Mouse (Mus musculus): ENCODE data around the gene Aaas. TPM values are rescaled to one million over a fixed set of nuclear protein-coding genes. Genes with fewer than 3 reads are reported as not detected.

Aaas gene
- polyA plus RNA-seq, 1 experiment from 2014 or later, result 128 TPM

DNA sequence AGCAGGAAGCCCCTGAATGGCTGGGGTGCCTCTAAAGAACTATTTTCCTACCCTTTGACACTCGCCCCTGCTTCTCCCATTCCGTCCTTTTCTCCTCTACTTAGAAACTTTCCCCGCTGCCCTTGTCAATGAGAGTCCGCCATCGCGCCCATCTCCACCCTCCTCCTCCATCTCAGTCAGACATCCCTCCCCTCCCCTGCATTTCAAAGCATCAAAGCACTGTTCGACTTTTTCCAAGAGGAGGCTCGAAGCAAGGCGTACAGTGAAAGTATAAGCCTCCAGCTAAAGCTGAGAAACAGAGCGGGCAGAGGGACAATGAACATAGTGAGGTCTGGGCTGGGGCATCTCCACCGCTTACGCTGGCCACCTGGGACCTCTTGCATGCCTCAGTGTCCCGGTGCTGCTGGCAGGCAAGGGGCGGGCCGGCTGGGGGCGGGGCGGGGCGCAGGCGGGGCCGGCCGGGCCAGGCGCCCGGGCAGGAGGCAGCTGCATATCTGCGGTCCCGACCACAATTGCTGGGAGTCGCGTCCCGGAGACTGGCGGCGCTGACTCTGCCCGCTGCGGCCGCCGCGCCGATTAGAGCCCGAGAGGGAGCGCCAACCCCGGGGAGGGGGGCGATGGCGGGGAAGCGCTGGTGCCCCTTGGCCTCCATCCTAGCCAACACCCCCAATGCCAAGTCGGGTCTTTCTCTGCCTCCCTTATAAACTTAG, 26.0 kb upstream of the Aaas start:
- H3K9me3 ChIP-seq (replicated peaks), result no peaks in the 10 kb centered on the region
- H3K4me3 ChIP-seq, result peak overlapping the region; percentile 72
- H3K4me1 ChIP-seq, result peaks cover 23% of the 10 kb centered on the region
- peaks cover 49% of the 10 kb centered on the region for H3K27me3 ChIP-seq (ENCODE audit: low read depth, poor library complexity, severe bottlenecking)
- DNase-seq (ENCODE audit: low spot score), result peak; percentile 76
- WGBS, result under 1% methylated on average over 43 of the region's 43 CpGs
- H3K27ac ChIP-seq (replicated peaks), result peak overlapping the region; percentile 79
- no peaks in the 10 kb centered on the region for H3K36me3 ChIP-seq

DNA sequence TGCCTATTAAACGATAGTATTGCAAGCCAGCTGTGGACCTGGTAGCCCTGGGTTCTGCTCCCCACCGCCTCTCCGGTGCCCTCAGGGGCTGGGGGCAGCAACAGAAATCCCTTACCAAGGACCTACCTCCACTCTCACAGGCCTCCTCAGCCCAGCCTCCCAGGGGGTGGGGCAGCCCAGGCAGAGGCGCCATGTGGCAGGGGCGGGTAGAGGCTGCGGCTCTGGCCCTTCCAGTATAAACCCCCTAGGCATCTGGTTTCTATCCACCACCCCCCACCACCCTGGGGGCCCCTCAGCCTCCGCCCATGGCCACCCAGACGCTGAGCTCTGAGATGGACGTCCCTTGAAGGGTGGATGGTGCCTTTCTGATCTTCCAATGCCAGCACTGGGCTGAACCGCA, 20.2 kb upstream of the Aaas start:
- peaks cover 83% of the 10 kb centered on the region for H3K27me3 ChIP-seq (ENCODE audit: low read depth, poor library complexity, severe bottlenecking)
- DNase-seq (ENCODE audit: low spot score), result no peak
- H3K36me3 ChIP-seq, result no peaks in the 10 kb centered on the region
- H3K4me3 ChIP-seq, result no peak overlapping the region; the same call in 1 of the 2 replicates
- whole genome bisulfite sequencing, result 9% methylated on average over 10 of the region's 10 CpGs
- H3K4me1 ChIP-seq, result peaks cover 30% of the 10 kb centered on the region
- peak overlapping the region; percentile 53; the same call in 1 of the 2 replicates for H3K27ac ChIP-seq (replicated peaks)
- no peaks in the 10 kb centered on the region for H3K9me3 ChIP-seq (replicated peaks)

DNA sequence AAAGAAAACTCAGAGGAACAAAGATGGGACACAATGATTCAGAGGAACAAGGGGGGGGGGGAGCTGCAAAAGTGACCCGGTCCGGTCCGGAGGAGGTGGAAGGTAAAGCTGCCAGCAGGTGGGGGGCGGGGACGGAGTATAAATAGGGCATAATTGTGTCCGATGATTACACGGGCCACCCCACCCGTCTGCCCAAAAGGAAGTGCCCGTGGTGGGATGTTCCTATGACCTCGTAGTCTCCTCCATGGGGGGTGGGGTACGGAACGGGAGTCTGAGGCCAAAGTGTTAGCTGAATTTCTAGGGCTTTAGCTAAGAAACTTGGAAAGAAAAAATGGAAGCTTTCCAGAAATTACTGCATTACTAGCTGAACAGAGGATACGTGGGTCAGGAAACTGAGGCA, 19.4 kb upstream of the Aaas start:
- Histone ChIP-seq H3K27me3 (ENCODE audit: low read depth, poor library complexity, severe bottlenecking) (peaks cover 83% of the 10 kb centered on the region), H3K4me3 (no peak overlapping the region), H3K9me3 (replicated peaks) (no peaks in the 10 kb centered on the region), H3K27ac (replicated peaks) (no peak overlapping the region), H3K4me1 (peaks cover 37% of the 10 kb centered on the region), H3K36me3 (no peaks in the 10 kb centered on the region)
- 12% methylated on average over 13 of the region's 13 CpGs for WGBS
- DNase-seq (ENCODE audit: low spot score), result no peak

DNA sequence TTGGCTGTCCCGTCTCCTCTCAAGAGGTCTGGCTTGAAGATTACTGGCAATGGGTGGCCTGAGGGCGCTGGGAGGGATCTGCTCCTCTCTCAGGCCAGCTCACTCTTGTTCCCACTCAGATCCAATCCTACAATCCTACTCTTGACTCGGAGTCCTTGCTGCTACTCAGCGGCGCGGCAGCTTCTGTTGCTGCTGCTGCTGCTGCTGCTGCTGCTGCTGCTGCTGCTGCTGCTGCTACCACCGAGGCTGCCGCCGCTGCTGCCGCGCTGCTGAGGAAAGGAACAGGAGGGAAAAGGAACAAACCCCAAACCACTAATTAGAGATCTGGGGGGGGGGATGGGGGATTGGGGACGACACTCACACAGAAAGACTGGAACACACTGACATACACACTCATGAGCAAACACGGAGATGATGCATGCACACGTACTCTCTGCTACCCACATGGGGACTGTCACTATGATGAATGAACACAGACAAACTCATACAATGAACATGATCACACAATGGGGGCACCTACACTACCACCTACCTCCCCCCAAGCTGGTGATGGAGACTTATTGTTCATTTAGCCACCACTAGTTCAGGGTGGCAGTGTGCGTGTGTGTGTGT, 16.3 kb upstream of the Aaas start, which contains the start of gene Sp7:
Gene Sp7, minus strand, starts transcription at position 450 of the 612 bp plus-strand sequence.
- Histone ChIP-seq H3K4me3 (peak within 1 kb of the TSS; percentile 47), H3K9me3 (replicated peaks) (no peaks in the 10 kb centered on the region), H3K4me1 (peaks cover 48% of the 10 kb centered on the region), H3K27ac (replicated peaks) (peak within 1 kb of the TSS; percentile 50), H3K36me3 (no peaks in the 10 kb centered on the region), H3K27me3 (ENCODE audit: low read depth, poor library complexity, severe bottlenecking) (peaks cover 99% of the 10 kb centered on the region)
- peak; percentile 51 for DNase-seq (ENCODE audit: low spot score)
- 6% methylated on average over 15 of the region's 15 CpGs for WGBS

DNA sequence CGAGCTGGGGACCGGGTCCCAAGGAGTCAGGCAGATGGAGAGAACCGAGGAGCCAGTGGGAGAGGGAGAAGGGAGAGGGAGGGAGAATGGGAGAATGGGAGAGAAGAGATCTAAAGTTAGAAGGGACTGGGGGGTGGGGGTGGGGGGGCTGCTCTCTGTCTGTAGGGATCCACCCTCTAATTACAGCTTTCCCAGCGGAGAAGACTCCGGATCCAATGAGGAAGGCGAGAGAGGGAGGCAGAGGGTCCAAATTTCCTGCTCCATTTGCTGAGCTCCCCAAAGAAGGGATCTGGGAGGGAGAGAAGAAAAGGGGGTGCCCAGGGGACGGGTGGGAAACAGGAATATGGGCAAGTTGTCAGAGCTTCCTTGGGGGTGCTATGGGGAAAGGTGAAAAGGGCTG, 15.7 kb upstream of the Aaas start:
- H3K4me1 ChIP-seq, result peaks cover 48% of the 10 kb centered on the region
- H3K27ac ChIP-seq (replicated peaks), result peak overlapping the region; percentile 50
- peaks cover 97% of the 10 kb centered on the region for H3K27me3 ChIP-seq (ENCODE audit: low read depth, poor library complexity, severe bottlenecking)
- H3K4me3 ChIP-seq, result peak overlapping the region; percentile 47
- 3% methylated on average over 7 of the region's 7 CpGs for WGBS
- no peak for DNase-seq (ENCODE audit: low spot score)
- no peaks in the 10 kb centered on the region for H3K36me3 ChIP-seq
- no peaks in the 10 kb centered on the region for H3K9me3 ChIP-seq (replicated peaks)

DNA sequence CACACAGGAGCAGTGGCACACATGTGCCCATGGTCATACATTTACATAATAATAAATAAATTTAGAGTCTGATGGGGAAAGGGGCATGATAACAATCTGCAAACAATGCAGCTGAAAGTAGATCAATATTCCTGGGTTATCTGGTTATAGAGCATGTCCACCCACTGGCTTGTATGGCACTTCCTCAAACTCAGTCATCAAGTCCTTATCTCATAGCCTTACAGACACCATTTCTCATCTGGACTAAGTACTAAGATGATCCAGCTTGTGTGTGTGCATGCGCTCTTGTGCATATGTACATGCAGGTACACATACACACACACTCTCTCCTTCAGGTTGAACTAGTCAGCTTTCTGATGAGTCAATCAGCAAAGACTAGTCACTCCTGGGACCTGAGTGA, 14.1 kb upstream of the Aaas start:
- Histone ChIP-seq H3K9me3 (replicated peaks) (no peaks in the 10 kb centered on the region), H3K27me3 (ENCODE audit: low read depth, poor library complexity, severe bottlenecking) (peaks cover 91% of the 10 kb centered on the region), H3K4me3 (no peak overlapping the region), H3K4me1 (peaks cover 33% of the 10 kb centered on the region), H3K27ac (replicated peaks) (no peak overlapping the region), H3K36me3 (no peaks in the 10 kb centered on the region)
- no peak for DNase-seq (ENCODE audit: low spot score)
- 85% methylated on average over 1 of the region's 1 CpGs for WGBS

DNA sequence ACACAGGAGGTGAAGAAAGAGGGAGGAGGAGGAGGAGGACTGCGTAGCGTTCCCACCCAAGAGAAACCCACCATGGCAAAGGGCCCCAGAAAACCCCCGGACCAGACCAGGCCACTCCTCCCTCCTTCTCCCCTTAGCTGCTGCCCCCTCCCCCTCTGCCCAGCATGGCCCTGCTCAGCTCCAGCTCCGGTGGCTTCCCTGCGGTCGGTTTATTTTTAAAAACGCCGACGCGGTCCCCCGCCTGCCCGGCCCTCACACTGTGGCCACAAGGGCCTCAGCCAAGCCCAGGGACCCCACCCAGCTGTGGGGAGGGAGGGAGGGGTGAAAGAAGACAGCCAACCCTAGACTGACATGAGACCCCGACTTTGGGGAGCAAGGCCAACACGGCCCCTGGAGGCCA, 12.1 kb upstream of the Aaas start:
- H3K4me3 ChIP-seq, result peak overlapping the region; percentile 39
- no peaks in the 10 kb centered on the region for H3K36me3 ChIP-seq
- H3K27ac ChIP-seq (replicated peaks), result peak overlapping the region; percentile 73
- H3K4me1 ChIP-seq, result peaks cover 52% of the 10 kb centered on the region
- no peaks in the 10 kb centered on the region for H3K9me3 ChIP-seq (replicated peaks)
- 14% methylated on average over 14 of the region's 14 CpGs for WGBS
- DNase-seq (ENCODE audit: low spot score), result peak; percentile 45
- H3K27me3 ChIP-seq (ENCODE audit: low read depth, poor library complexity, severe bottlenecking), result peaks cover 92% of the 10 kb centered on the region

DNA sequence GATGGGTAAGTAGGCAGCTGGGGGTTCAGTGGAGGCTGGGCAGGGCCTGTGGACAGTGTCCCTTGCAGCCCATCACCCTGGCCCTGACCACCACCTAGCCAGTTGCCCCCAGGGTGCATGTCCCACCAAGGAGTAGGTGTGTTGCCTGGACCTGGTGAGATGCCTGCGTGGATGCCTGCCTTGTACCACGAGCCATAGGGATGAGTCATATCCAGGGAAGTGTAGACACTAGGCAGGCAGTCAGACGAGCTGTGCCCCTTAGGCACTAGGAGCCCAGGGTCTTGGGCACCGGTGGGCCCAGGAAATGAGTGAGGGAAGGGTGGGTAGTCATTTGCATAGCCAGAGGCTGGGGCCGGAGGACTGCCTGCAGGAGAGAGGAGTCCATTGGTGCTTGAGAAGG, 8.3 kb upstream of the Aaas start:
- 31% methylated on average over 5 of the region's 5 CpGs for WGBS
- DNase-seq (ENCODE audit: low spot score), result no peak
- peaks cover 61% of the 10 kb centered on the region for H3K4me1 ChIP-seq

DNA sequence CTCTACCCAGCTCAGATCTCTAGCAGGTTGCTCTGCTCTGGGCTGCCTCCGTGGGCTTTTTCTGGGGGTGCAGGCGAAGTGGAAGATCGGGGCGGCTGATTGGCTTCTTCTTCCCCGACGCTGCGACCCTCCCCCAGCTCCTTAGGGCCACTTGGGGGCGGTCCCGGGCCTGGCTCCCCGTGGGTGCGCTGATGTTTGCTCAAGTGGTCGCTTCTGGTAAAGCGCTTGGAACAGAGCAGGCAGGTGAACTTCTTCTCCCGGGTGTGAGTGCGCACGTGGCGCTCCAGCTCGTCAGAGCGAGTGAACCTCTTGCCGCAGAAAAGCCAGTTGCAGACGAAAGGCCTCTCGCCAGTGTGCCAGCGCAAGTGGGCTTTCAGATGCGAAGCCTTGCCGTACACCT, 7.6 kb upstream of the Aaas start:
- 1% methylated on average over 25 of the region's 25 CpGs for WGBS
- peak overlapping the region; percentile 40 for H3K4me3 ChIP-seq
- peaks cover 61% of the 10 kb centered on the region for H3K4me1 ChIP-seq
- peak overlapping the region; percentile 43; the same call in 1 of the 2 replicates for H3K27ac ChIP-seq (replicated peaks)
- peaks cover 66% of the 10 kb centered on the region for H3K27me3 ChIP-seq (ENCODE audit: low read depth, poor library complexity, severe bottlenecking)
- no peaks in the 10 kb centered on the region for H3K9me3 ChIP-seq (replicated peaks)
- H3K36me3 ChIP-seq, result no peaks in the 10 kb centered on the region
- peak; percentile 53 for DNase-seq (ENCODE audit: low spot score)

More for the DNA sequence above, 8.3 kb upstream of the Aaas start:
- peak overlapping the region; percentile 40; the same call in 1 of the 2 replicates for H3K4me3 ChIP-seq
- no peak overlapping the region for H3K27ac ChIP-seq (replicated peaks)
- H3K27me3 ChIP-seq (ENCODE audit: low read depth, poor library complexity, severe bottlenecking), result peaks cover 73% of the 10 kb centered on the region
- H3K36me3 ChIP-seq, result no peaks in the 10 kb centered on the region
- no peaks in the 10 kb centered on the region for H3K9me3 ChIP-seq (replicated peaks)

DNA sequence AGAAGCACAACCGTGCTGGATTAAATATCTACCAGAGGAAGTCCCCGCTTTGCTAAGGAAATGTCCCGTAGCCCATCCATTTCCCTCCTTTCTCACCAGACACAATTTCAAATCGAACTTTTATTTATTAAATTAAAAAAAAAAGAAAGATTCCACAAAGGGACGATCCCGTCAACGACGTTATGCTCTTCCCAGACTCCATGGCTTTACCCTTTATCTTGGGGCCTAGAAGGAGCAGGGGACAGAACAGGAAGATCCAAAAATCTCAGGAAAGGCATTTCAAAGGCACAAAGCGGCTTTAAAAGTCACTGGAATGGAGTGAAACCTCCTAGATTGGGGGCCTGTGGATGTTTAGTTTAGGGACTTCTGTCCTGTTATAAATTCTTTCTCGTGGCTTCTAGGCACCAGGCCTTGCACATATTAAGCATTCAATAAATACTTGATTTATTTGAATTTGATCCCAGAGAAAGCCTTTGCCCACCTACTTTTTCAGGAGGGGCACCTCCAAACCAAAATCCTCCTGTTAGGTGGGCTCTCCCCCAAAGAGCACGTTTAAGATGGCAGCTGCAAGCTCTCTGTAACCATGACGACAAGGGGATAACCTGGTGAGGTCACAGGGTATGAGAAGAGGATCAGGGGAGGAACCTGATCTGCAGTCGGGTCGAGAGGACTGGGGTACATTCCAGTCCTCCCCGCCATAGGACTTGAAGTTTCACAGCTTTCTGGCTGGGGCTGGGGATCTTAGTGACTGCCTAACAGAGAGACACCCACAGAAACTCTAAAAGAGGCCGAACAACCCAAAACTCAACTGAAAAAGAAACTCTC, 6.1 kb upstream of the Aaas start:
- 14% methylated on average over 16 of the region's 16 CpGs for WGBS

DNA sequence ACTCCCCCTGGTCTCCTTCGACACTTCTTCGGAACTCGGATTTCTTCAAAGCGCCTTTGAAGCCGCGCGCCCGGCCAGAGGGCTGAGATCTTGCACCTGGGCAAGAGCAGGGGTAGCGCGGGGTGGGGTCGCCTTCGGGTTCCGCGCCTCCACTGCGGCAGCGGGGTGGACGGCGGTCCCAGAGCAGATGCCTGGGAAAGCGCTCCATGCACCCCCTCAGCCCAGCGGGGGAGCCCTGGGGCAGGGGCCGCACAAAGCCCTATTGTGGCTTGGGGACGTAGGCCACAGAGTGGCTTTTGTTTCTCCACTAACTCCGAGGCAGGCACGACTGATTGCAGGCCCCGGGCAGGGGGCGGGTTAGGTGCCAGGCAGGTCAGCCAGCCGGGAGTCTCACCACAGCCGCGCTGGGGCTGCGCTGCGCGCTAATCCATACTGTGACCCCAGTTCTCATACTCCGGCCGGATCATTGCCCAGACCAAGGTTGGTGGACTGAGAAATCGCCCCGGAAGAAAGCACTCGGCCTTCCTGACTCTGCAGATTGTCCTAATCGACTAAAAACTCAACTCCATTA, 5.4 kb upstream of the Aaas start:
- Histone ChIP-seq H3K27me3 (ENCODE audit: low read depth, poor library complexity, severe bottlenecking) (peaks cover 48% of the 10 kb centered on the region), H3K36me3 (no peaks in the 10 kb centered on the region), H3K27ac (replicated peaks) (peak overlapping the region; percentile 95), H3K9me3 (replicated peaks) (no peaks in the 10 kb centered on the region), H3K4me3 (peak overlapping the region; percentile 63), H3K4me1 (peaks cover 54% of the 10 kb centered on the region)
- peak; percentile 82 for DNase-seq (ENCODE audit: low spot score)
- under 1% methylated on average over 38 of the region's 38 CpGs for WGBS

More for the DNA sequence above, 6.1 kb upstream of the Aaas start:
- Histone ChIP-seq H3K4me1 (peaks cover 50% of the 10 kb centered on the region), H3K36me3 (no peaks in the 10 kb centered on the region), H3K4me3 (peak overlapping the region; percentile 63), H3K9me3 (replicated peaks) (no peaks in the 10 kb centered on the region), H3K27me3 (ENCODE audit: low read depth, poor library complexity, severe bottlenecking) (peaks cover 53% of the 10 kb centered on the region), H3K27ac (replicated peaks) (peak overlapping the region; percentile 95)
- DNase-seq (ENCODE audit: low spot score), result peak; percentile 59

DNA sequence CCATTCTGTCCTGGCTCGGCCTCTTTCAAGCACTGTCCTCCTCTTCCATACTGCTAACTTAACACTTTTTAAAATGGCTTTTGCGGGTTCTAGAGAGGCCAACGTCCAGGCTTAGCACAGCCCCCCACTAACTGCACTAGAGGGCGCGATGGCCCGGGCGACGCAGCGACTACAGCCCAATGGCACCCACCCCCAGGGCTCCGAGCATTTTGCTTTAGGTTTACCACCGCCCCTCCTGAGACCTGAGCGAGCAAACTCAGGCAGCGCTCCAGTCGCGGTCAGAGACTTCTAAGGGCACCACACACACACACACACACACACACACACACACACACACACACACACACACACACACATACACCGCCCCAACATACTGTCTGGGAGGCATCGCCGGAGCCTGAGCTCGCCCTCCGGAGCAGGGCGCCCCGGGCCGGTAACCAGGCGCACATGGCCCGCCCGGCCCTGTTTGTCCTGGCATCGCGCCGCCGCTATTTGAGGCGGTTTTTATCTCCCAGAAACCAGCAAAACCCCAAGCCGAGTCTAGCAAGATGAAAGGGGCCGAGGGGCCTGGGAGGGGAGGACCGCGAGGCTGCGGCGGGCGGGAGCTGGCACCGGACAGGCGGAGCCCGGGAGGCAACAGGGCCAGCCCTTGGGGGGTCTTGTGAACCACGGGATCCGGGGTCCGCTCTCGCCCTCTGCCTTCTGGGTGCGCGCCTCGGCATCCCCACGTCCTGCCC, 4.7 kb upstream of the Aaas start:
- H3K9me3 ChIP-seq (replicated peaks), result no peaks in the 10 kb centered on the region
- WGBS, result under 1% methylated on average over 49 of the region's 49 CpGs
- DNase-seq (ENCODE audit: low spot score), result peak; percentile 84
- peak overlapping the region; percentile 95 for H3K27ac ChIP-seq (replicated peaks)
- peak overlapping the region; percentile 63 for H3K4me3 ChIP-seq
- peaks cover 46% of the 10 kb centered on the region for H3K27me3 ChIP-seq (ENCODE audit: low read depth, poor library complexity, severe bottlenecking)
- peaks cover 56% of the 10 kb centered on the region for H3K4me1 ChIP-seq
- H3K36me3 ChIP-seq, result no peaks in the 10 kb centered on the region
